Mouse (Mus musculus): ENCODE data around the gene Zfp708. TPM values are rescaled to one million over a fixed set of nuclear protein-coding genes. Genes with fewer than 3 reads are reported as not detected.
"Not testable (repeated sequence)": the region's sequence is repeated elsewhere in the genome, so short reads cannot be mapped to it uniquely, and the experiment has no call there.

Zfp708 gene
- 0.94 and 3.2 TPM in 2 replicates for polyA plus RNA-seq (2011; ENCODE audit: insufficient read length, low read depth, missing spikeins)

DNA sequence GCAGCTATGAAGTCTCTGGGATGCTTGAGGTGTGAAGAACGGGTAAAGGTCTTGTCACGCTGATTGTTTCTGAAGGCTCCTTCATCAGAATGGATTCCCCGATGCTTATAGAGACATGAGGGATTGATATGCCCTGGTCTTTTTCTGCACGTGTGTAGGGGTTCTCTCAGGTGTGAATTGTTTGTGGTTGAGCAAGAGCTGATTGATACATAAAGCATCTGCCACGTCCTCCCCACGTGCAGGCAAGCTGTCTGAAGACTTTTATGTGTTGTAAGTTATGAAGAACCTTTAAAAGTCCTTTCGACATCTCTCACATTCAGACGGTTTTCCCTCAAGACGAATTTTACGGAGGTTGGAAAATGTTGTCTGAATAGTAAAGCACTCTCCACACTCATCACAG, at the start of gene Zfp708:
Gene Zfp708 (minus strand): TSS at position 101 of the 400 bp plus-strand sequence.
- no peaks in the 10 kb centered on the region for H3K4me1 ChIP-seq (ENCODE audit: control insufficient read depth, insufficient read depth, low read length)
- no peak within 1 kb of the TSS for H3K27ac ChIP-seq (ENCODE audit: insufficient read depth, low read length)
- no peak within 1 kb of the TSS for H3K4me3 ChIP-seq (ENCODE audit: insufficient read depth, low read length)
- TF ChIP-seq POLR2A (IDR thresholded peaks at IDR 0.05; ENCODE audit: low read depth, low read length) (no peak), CTCF (IDR thresholded peaks at IDR 0.05; ENCODE audit: borderline replicate concordance, insufficient read depth, low read length) (no peak)

DNA sequence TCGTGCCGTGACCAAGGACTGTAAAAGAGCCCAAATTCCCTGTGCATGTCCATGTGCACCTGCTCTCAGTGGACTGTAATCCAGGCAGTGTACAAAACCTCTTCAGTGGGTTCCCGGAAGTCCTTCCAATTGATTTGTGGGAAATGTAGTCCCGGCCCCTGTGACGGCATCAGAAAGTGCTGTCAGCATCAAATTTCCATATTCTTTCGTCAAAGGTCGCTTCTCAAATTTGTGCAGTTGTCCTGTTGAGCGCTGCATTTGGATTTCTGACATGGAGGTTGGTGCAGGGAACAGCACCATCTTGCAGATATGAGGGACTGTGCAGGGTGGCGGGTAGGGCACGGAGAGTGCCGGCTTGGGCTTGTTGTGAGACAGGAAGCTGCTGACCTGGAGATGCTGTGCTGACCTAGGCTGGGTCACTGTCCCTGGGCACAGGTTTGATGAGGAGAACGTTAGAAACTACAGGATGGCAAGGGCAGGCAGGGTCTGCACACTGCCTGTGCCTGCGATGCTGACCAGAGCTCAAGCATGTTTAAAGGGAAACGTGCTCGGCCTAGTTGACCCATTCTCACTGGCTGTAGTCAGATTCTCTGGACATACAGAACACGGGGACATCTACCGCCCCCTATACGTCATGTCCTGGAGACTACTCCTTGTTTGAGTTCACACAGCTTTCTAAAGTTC, 30.4 kb upstream of the Zfp708 start:
- H3K4me3 ChIP-seq (ENCODE audit: insufficient read depth, low read length): peak overlapping the region; percentile 71
- H3K4me1 ChIP-seq (ENCODE audit: control insufficient read depth, insufficient read depth, low read length): no peaks in the 10 kb centered on the region
- TF ChIP-seq CTCF (IDR thresholded peaks at IDR 0.05; ENCODE audit: borderline replicate concordance, insufficient read depth, low read length) (no peak), POLR2A (IDR thresholded peaks at IDR 0.05; ENCODE audit: low read depth, low read length) (peak; percentile 41)
- no peak overlapping the region for H3K27ac ChIP-seq (ENCODE audit: insufficient read depth, low read length)

DNA sequence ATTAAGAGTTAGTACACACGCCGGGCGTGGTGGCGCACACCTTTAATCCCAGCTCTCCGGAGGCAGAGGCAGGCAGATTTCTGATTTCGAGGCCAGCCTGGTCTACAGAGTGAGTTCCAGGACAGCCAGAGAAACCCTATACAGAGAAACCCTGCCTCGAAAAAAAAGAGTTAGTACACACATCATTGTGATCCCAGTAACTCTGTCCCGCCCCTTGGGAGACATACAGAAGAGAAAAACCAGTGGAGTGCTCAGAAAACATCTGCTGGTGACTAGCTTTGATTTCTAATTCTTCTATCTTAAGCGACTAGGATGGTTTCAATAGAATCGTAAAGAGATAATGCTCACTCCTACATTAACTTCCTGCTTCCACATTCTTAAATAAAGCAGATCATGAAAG, 29.7 kb upstream of the Zfp708 start:
- not testable (repeated sequence) for H3K4me1 ChIP-seq (ENCODE audit: control insufficient read depth, insufficient read depth, low read length); H3K27ac ChIP-seq (ENCODE audit: insufficient read depth, low read length); H3K4me3 ChIP-seq (ENCODE audit: insufficient read depth, low read length)

DNA sequence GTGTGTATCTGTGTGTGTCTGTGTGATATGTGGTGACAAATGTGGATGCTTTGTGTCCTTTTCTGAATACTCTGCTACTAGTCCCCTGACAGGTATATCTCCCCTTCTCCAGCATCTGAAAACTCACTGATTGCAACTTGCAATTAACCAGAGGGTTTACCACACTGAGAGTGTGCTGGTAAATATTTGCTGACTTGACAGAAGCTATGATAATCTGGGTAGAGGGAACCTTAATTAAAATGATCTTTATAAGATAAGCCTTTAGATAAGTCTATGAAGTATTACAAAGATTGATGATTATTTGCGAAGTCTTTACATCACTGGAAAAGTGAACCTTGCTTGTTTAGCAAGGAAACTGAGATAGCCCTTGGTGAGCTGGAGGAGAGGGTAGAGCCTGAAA, 26.7 kb upstream of the Zfp708 start:
- Histone ChIP-seq H3K4me1 (ENCODE audit: control insufficient read depth, insufficient read depth, low read length) (no peaks in the 10 kb centered on the region), H3K4me3 (ENCODE audit: insufficient read depth, low read length) (no peak overlapping the region), H3K27ac (ENCODE audit: insufficient read depth, low read length) (no peak overlapping the region)
- TF ChIP-seq POLR2A (IDR thresholded peaks at IDR 0.05; ENCODE audit: low read depth, low read length) (no peak), CTCF (IDR thresholded peaks at IDR 0.05; ENCODE audit: borderline replicate concordance, insufficient read depth, low read length) (no peak)

DNA sequence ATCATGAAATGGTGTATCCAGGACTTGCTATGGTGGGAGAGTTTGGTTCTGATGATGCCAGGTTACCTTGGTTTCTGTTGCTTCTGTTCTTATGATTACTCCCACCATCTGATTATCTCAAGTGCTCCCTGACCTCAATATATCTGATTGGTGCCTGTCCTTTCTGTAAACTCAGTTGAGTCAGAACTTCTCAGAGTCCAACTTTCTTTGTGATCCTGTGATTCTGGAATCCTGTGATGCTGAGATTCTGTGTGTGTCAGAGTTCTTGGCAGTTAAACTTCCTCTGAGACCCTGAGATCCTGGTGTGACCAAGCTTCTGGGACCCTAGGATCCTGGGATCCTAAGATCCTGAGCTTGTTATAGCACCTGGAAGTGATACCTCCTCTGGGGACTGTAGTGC, 23.6 kb upstream of the Zfp708 start, which contains the start of gene Zfp759:
Gene Zfp759 (plus strand): TSS at position 301 of the 400 bp plus-strand sequence.
- H3K4me1 ChIP-seq (ENCODE audit: control insufficient read depth, insufficient read depth, low read length); H3K4me3 ChIP-seq (ENCODE audit: insufficient read depth, low read length); H3K27ac ChIP-seq (ENCODE audit: insufficient read depth, low read length): not testable (repeated sequence)

DNA sequence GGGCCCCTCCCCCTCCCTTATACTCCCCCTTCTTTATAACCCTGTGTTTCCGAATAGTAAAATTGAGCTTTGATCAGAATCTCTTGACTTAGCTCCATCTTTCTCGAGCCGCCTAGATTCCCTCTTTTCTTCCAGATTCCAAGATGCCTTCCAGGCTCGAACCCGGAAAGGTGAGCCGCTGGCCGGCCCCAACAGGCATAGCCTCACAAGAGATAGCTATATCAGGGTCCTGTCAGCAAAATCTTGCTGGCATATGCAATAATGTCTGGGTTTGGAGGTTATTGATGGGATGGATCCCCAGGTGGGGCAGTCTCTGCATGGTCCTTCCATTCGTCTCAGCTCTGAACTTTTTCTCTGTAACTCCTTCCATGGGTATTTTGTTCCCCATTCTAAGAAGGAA, 18.4 kb upstream of the Zfp708 start, which contains the start of gene Rslcan18:
Gene Rslcan18 (minus strand): TSS at position 101 of the 400 bp plus-strand sequence.
- H3K4me3 ChIP-seq (ENCODE audit: insufficient read depth, low read length); H3K27ac ChIP-seq (ENCODE audit: insufficient read depth, low read length); H3K4me1 ChIP-seq (ENCODE audit: control insufficient read depth, insufficient read depth, low read length): not testable (repeated sequence)

DNA sequence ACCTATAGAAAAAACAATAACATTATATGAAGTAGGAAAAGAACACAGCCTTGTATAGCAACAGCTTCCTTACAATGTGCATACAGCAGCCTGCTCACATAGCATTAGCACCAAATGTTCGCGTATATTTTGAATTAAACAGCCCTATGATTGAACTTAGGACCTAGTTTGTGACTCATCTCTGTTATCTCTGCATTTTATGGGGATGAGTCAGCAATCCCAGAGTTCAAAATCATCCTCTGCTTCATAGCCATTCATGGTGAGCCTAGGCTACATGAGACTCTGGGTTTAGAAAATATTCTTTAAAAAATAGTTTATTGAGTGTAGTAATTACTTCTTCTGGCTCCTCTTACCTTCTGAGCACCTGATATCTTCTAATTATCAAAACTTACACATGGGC, 15.5 kb upstream of the Zfp708 start:
- Histone ChIP-seq H3K4me3 (ENCODE audit: insufficient read depth, low read length) (no peak overlapping the region), H3K27ac (ENCODE audit: insufficient read depth, low read length) (no peak overlapping the region; the same call in 1 of the 2 replicates), H3K4me1 (ENCODE audit: control insufficient read depth, insufficient read depth, low read length) (peaks cover 7% of the 10 kb centered on the region)
- TF ChIP-seq POLR2A (IDR thresholded peaks at IDR 0.05; ENCODE audit: low read depth, low read length) (no peak), CTCF (IDR thresholded peaks at IDR 0.05; ENCODE audit: borderline replicate concordance, insufficient read depth, low read length) (no peak)

DNA sequence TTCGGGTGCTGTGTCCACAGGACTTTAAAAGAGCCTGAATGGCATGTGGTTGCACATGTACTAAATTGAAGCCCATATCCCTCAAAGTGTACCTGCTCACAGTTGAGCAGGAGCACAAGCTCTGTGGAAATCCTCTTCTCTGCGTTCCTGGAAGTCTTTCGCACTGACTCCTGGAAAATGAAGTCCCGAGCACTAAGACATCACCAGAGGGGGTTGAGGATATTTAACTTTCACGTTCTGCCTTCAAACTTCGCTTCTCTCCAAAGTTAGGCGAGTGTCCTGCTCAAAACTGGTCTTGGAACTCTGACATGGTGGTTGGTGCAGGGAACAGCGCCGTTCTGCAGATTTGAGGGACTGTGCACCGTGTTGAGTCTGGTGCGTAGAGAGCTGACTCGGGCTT, 14.3 kb upstream of the Zfp708 start:
- Histone ChIP-seq H3K4me1 (ENCODE audit: control insufficient read depth, insufficient read depth, low read length) (peaks cover 11% of the 10 kb centered on the region), H3K4me3 (ENCODE audit: insufficient read depth, low read length) (no peak overlapping the region), H3K27ac (ENCODE audit: insufficient read depth, low read length) (no peak overlapping the region)
- no peak for TF ChIP-seq CTCF (IDR thresholded peaks at IDR 0.05; ENCODE audit: borderline replicate concordance, insufficient read depth, low read length)
- TF ChIP-seq POLR2A (IDR thresholded peaks at IDR 0.05; ENCODE audit: low read depth, low read length): no peak

DNA sequence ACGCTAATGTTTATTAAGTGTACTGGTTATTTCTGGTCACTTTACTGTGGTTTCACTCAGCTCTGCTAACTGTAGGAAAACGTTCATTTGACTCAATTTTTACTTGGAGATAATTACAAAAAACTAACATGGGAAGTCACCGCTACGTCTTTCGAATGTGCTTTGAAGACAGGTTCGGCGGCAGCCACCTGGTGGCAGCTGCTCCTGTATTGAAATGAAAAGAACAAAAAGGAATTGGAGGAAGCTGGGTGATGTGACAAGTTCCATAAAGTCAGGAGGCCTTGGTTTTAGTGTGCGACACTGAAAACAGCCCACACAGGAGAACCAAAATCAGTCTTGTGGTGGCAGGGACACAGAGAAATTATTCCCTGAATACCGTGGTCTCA, 11.0 kb upstream of the Zfp708 start:
- peak overlapping the region; percentile 11 for H3K4me3 ChIP-seq (ENCODE audit: insufficient read depth, low read length)
- TF ChIP-seq CTCF (IDR thresholded peaks at IDR 0.05; ENCODE audit: borderline replicate concordance, insufficient read depth, low read length) (no peak), POLR2A (IDR thresholded peaks at IDR 0.05; ENCODE audit: low read depth, low read length) (no peak)
- no peak overlapping the region; the same call in 1 of the 2 replicates for H3K27ac ChIP-seq (ENCODE audit: insufficient read depth, low read length)
- peaks cover 9% of the 10 kb centered on the region for H3K4me1 ChIP-seq (ENCODE audit: control insufficient read depth, insufficient read depth, low read length)

DNA sequence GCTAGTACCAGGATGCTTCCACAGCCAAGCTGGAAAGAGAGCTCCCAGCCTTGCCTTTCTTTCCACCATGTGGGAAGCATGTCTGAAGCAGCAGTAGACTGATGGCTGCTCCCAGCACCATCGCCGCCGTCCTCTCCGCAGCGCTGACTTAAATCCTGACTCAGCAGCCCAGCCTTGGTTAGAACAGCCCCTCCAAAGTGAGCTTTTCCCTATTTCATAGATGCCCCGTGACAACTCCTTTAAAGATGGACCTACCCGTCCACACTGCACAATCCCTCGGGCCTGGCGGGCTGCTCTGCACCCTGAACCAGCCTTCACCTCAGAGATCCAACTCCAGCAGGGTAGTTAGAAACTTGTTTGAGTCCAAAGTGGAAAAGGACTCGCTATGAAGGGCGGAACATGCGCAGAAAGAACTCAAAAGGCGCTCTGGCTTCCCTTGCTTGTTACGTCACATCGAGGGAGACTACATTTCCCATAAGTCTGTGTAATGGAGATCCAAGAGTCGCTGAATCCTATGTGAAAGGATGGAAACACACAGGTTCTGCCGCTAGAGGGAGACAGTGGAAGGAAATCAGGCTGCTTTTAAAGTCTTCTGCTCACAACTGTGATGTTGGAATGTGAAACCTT, 10.5 kb upstream of the Zfp708 start, which contains the start of gene Gm28557:
Gene Gm28557 (minus strand): TSS at position 411 of the 627 bp plus-strand sequence.
- peaks cover 8% of the 10 kb centered on the region; the same call in 1 of the 2 replicates for H3K4me1 ChIP-seq (ENCODE audit: control insufficient read depth, insufficient read depth, low read length)
- H3K4me3 ChIP-seq (ENCODE audit: insufficient read depth, low read length): peak within 1 kb of the TSS; percentile 74
- TF ChIP-seq POLR2A (IDR thresholded peaks at IDR 0.05; ENCODE audit: low read depth, low read length): peak; percentile 92
- 0 out of 2 replicates have a peak, but pooled peaks have one; percentile 13 for TF ChIP-seq CTCF (IDR thresholded peaks at IDR 0.05; ENCODE audit: borderline replicate concordance, insufficient read depth, low read length)
- H3K27ac ChIP-seq (ENCODE audit: insufficient read depth, low read length): peak within 1 kb of the TSS; percentile 91
